Mouse (Mus musculus): Measurements from ENCODE around the gene Gm17467. TPM values are rescaled to one million over a fixed set of nuclear protein-coding genes. Genes with fewer than 3 reads are reported as not detected.

Gm17467 gene
- not detected for polyA plus RNA-seq (2017; shearing (Covaris generic))

DNA sequence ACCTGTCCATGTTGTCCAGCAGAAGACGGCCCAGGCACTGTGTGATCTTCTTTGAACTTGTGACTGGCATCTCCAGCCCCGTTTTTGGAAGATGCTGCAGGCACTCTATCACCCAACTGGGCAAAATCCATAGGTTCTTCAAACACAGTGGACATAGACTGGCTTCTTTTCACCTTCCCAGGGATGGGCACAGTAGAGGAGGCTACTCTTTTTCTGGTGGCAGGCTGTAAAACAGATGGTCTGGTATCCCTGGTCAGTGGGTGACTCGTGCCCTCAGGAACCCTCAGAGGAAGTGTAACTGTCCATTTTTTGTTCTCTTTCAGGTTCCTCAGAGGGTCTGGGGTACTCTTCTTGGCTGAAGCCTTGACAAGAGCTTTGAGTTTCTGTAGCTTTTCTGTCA, at the start of gene Gm17467:
Gm17467 (minus strand) TSS at position 101 of the 400 bp plus-strand sequence.

Other genes with a start within 250 kb of the Gm17467 start
- not detected for gene Cldn34c2, start 123.1 kb downstream of the Gm17467 start, polyA plus RNA-seq (2017; shearing (Covaris generic))
- not detected for gene Cldn34c3, start 88.9 kb upstream of the Gm17467 start, polyA plus RNA-seq (2017; shearing (Covaris generic))

Measured in activated CD4-positive, CD25-positive, alpha-beta regulatory T cell (primary cell).